10 mouse cellular contexts compared by ENCODE assay signal in the genomic region with DNA sequence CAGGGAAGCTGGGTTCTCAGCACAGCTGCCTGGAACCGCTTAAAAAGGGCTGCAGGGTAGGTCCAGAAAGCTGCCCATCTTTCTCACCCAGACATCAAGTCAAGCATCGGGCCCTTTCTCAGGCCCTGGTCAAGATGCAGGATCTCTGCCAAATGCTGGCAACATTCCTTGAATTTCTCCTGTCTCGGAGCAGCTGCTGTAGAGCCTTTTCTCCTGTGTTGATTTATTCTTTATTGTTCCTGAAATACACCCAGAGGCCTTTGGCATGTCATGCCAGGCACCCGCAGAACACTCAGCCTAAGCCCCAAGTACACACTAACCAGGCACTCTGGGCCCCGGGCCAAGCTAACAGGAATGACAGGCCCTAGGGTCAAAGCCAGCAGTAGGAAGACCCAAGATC. TPM values are rescaled to one million over a fixed set of nuclear protein-coding genes. Genes with fewer than 3 reads are reported as not detected.
DNase-seq lines count a peak whose midpoint lies in the region; ATAC-seq lines count a peak whose summit lies in the region.
"Had no signal": no experiment of that assay in that cellular context is flagged by ENCODE, and none has a peak within 500 bp of the region (broad histone marks: within the 10 kb centered on the region; RNA-seq: fewer than 3 reads in every experiment).

No protein-coding gene starts in this region.

- no peak overlapping the region for H3K4me2 ChIP-seq in embryonic facial prominence, embryonic 13.5 days
- no peak overlapping the region for H3K4me2 ChIP-seq in forebrain, embryonic 16.5 days (ENCODE audit: low read length)
- no peak overlapping the region for H3K4me2 ChIP-seq in limb, embryonic 12.5 days
- H3K4me2 ChIP-seq: embryonic facial prominence, embryonic 12.5 days had no signal

- H3K27ac ChIP-seq in embryonic facial prominence, embryonic 13.5 days: peak overlapping the region; percentile 78; the same call in 1 of the 2 replicates
- H3K27ac ChIP-seq in embryonic facial prominence, embryonic 10.5 days (replicated peaks): no peak overlapping the region
- H3K27ac ChIP-seq in forebrain, embryonic 16.5 days (ENCODE audit: low read length): peak overlapping the region; percentile 32; the same call in 1 of the 2 replicates
- peak overlapping the region; percentile 57; the same call in 1 of the 2 replicates for H3K27ac ChIP-seq in limb, embryonic 12.5 days

- no peak for DNase-seq in embryonic facial prominence, embryonic 10.5 days (ENCODE audit: low spot score)
- peak; percentile 61 for DNase-seq in 3T3-L1 (ENCODE audit: low read depth, low spot score)
- DNase-seq in urinary bladder, postnatal 25 days (ENCODE audit: low spot score): no peak
- no peak for DNase-seq in left cerebral cortex, adult 9 months (ENCODE audit: low spot score in 2 of 2)

- no peak overlapping the region for H3K4me3 ChIP-seq in embryonic facial prominence, embryonic 13.5 days
- H3K4me3 ChIP-seq in embryonic facial prominence, embryonic 10.5 days: no peak overlapping the region
- H3K4me3 ChIP-seq in forebrain, embryonic 16.5 days (replicated peaks; ENCODE audit: low read length): no peak overlapping the region
- H3K4me3 ChIP-seq in limb, embryonic 12.5 days (replicated peaks): no peak overlapping the region
- H3K4me3 ChIP-seq: embryonic facial prominence, embryonic 12.5 days had no signal

- H3K4me1 ChIP-seq in embryonic facial prominence, embryonic 13.5 days: peaks cover 77% of the 10 kb centered on the region
- H3K4me1 ChIP-seq in embryonic facial prominence, embryonic 10.5 days: peaks cover 62% of the 10 kb centered on the region
- peaks cover 55% of the 10 kb centered on the region for H3K4me1 ChIP-seq in forebrain, embryonic 16.5 days (replicated peaks; ENCODE audit: control insufficient read depth, insufficient read depth, low read length)
- peaks cover 55% of the 10 kb centered on the region for H3K4me1 ChIP-seq in limb, embryonic 12.5 days (replicated peaks)

- no peaks in the 10 kb centered on the region for H3K9me3 ChIP-seq in embryonic facial prominence, embryonic 13.5 days
- H3K9me3 ChIP-seq in embryonic facial prominence, embryonic 10.5 days: peaks cover 3% of the 10 kb centered on the region; the same call in 1 of the 2 replicates
- no peaks in the 10 kb centered on the region for H3K9me3 ChIP-seq in forebrain, embryonic 16.5 days (ENCODE audit: control insufficient read depth, low read length)
- H3K9me3 ChIP-seq in limb, embryonic 12.5 days: peaks cover 3% of the 10 kb centered on the region; the same call in 1 of the 2 replicates
- H3K9me3 ChIP-seq: embryonic facial prominence, embryonic 12.5 days had no signal

- H3K36me3 ChIP-seq in embryonic facial prominence, embryonic 13.5 days: 0 out of 2 replicates have a peak, but pooled peaks cover 9% of the 10 kb centered on the region
- peaks cover 43% of the 10 kb centered on the region for H3K36me3 ChIP-seq in embryonic facial prominence, embryonic 10.5 days (replicated peaks)
- no peaks in the 10 kb centered on the region for H3K36me3 ChIP-seq in forebrain, embryonic 16.5 days (ENCODE audit: control insufficient read depth, insufficient read depth)
- peaks cover 10% of the 10 kb centered on the region for H3K36me3 ChIP-seq in limb, embryonic 12.5 days

- WGBS in embryonic facial prominence, embryonic 13.5 days: 61% methylated on average over 5 of the region's 5 CpGs
- WGBS in embryonic facial prominence, embryonic 10.5 days: 91% methylated on average over 5 of the region's 5 CpGs
- WGBS in forebrain, embryonic 16.5 days: 16% methylated on average over 5 of the region's 5 CpGs
- WGBS in limb, embryonic 12.5 days: 89% methylated on average over 5 of the region's 5 CpGs

- H3K9ac ChIP-seq in embryonic facial prominence, embryonic 13.5 days: no peak overlapping the region
- no peak overlapping the region for H3K9ac ChIP-seq in forebrain, embryonic 16.5 days (replicated peaks; ENCODE audit: low read depth, low read length)
- 0 out of 2 replicates have a peak overlapping the region, but pooled peaks have one; percentile 6 for H3K9ac ChIP-seq in limb, embryonic 12.5 days (replicated peaks)
- H3K9ac ChIP-seq: embryonic facial prominence, embryonic 12.5 days had no signal

- ATAC-seq in embryonic facial prominence, embryonic 13.5 days (ENCODE audit: insufficient number of reproducible peaks, insufficient read depth, low FRiP score, low TSS enrichment, low read depth): no peak
- peak; percentile 57 for ATAC-seq in forebrain, embryonic 16.5 days
- ATAC-seq in limb, embryonic 12.5 days (ENCODE audit: insufficient number of reproducible peaks, insufficient read depth, low FRiP score, low TSS enrichment, low read depth): no peak
- ATAC-seq in monocyte, adult 5-6 weeks (replicated peaks; ENCODE audit: insufficient number of reproducible peaks, low FRiP score, low TSS enrichment, poor library complexity, severe bottlenecking): no peak

- no peaks in the 10 kb centered on the region for H3K27me3 ChIP-seq in embryonic facial prominence, embryonic 13.5 days
- no peaks in the 10 kb centered on the region for H3K27me3 ChIP-seq in embryonic facial prominence, embryonic 10.5 days (replicated peaks; ENCODE audit: low read depth, poor library complexity, severe bottlenecking)
- H3K27me3 ChIP-seq in forebrain, embryonic 16.5 days (replicated peaks; ENCODE audit: control insufficient read depth, insufficient read depth, low read length): no peaks in the 10 kb centered on the region
- 0 out of 2 replicates have a peak, but pooled peaks cover 5% of the 10 kb centered on the region for H3K27me3 ChIP-seq in limb, embryonic 12.5 days
- H3K27me3 ChIP-seq: CH12.LX; embryonic facial prominence, embryonic 12.5 days had no signal

RNA-seq across cellular contexts. Expression of gene Elmsan1, which starts 31.7 kb away (rescaled TPM):
- polyA plus RNA-seq in embryonic facial prominence, embryonic 13.5 days (2015; fragmentation: Nextera tagmentation; extraction: Ambion mirVana): 9.9 and 11.1 TPM in 2 replicates
- polyA plus RNA-seq in embryonic facial prominence, embryonic 10.5 days (2016; fragmentation: Nextera tagmentation; extraction: Ambion mirVana): 7.3 and 8.2 TPM in 2 replicates
- 3.8 and 4.4 TPM in 2 replicates for polyA plus RNA-seq in forebrain, embryonic 16.5 days (2015; fragmentation: Nextera tagmentation; extraction: Ambion mirVana)
- 7.0 and 8.6 TPM in 2 replicates for polyA plus RNA-seq in limb, embryonic 12.5 days (2016; fragmentation: Nextera tagmentation; extraction: Ambion mirVana)
- total RNA-seq in monocyte, adult 5-6 weeks (2017): 21.6 to 42.4 TPM (median 28.2 TPM) in 3 replicates

RNA-seq across cellular contexts. Expression of gene Pnma1, which starts 38.7 kb away (rescaled TPM):
- 0.74 and 1.1 TPM in 2 replicates for polyA plus RNA-seq in embryonic facial prominence, embryonic 13.5 days (2015; fragmentation: Nextera tagmentation; extraction: Ambion mirVana)
- 1.3 and 1.6 TPM in 2 replicates for polyA plus RNA-seq in embryonic facial prominence, embryonic 10.5 days (2016; fragmentation: Nextera tagmentation; extraction: Ambion mirVana)
- 5.3 and 7.2 TPM in 2 replicates for polyA plus RNA-seq in forebrain, embryonic 16.5 days (2015; fragmentation: Nextera tagmentation; extraction: Ambion mirVana)
- polyA plus RNA-seq in limb, embryonic 12.5 days (2016; fragmentation: Nextera tagmentation; extraction: Ambion mirVana): 1.2 and 1.3 TPM in 2 replicates
- total RNA-seq in monocyte, adult 5-6 weeks (2017): 0.78 to 3.5 TPM in 2 of 3 replicates, not detected in the other
